Mouse (Mus musculus) heart, embryonic 14.5 days (tissue): ENCODE data around the gene Pitpnb. TPM values are rescaled to one million over a fixed set of nuclear protein-coding genes. Genes with fewer than 3 reads are reported as not detected.

Experiments used
- ATAC-seq: fragments of 200-750 bp; cut with Nextera tagmentation; 2 replicates; pipeline ENCODE4 v1.8.0; 2017; ENCODE audit warnings: low read depth, moderate TSS enrichment; ENCODE audit not compliant: insufficient number of reproducible peaks, insufficient read depth, low FRiP score
- H3K27ac ChIP-seq, 2 experiments: fragments of 200-500 bp in 1 of 2; fragments of 300-500 bp in 1 of 2; sonication (generic) in 1 of 2; replicated peaks in 1 of 2; 2 replicates each; pipeline ENCODE4 v1.5.1; 2012 to 2014; ENCODE audit warnings: low read depth in 2 of 2, low read length in 2 of 2, control low read depth in 1 of 2, mild to moderate bottlenecking in 1 of 2, mixed read lengths in 1 of 2; ENCODE audit not compliant: control insufficient read depth in 1 of 2, insufficient read depth in 1 of 2
- H3K27me3 ChIP-seq: fragments of 300-500 bp; sonication (generic); 2 replicates; pipeline ENCODE4 v1.6.1; 2014; ENCODE audit warnings: mild to moderate bottlenecking, low read length, control low read depth; ENCODE audit not compliant: control insufficient read depth, insufficient read depth
- H3K36me3 ChIP-seq: fragments of 300-500 bp; sonication (generic); 2 replicates; pipeline ENCODE4 v1.6.1; 2014; ENCODE audit warnings: mild to moderate bottlenecking, control low read depth, low read length, mixed read lengths; ENCODE audit not compliant: control insufficient read depth, insufficient read depth
- H3K4me1 ChIP-seq, 2 experiments: fragments of 200-500 bp in 1 of 2; fragments of 300-500 bp in 1 of 2; sonication (generic) in 1 of 2; 2 replicates each; pipeline ENCODE4 v1.6.1; 2012 to 2014; ENCODE audit warnings: low read length in 2 of 2, control low read depth in 1 of 2, mixed read lengths in 1 of 2; ENCODE audit not compliant: control insufficient read depth in 2 of 2, insufficient read depth in 2 of 2
- H3K4me2 ChIP-seq: fragments of 300-500 bp; sonication (generic); 2 replicates; pipeline ENCODE4 v1.6.1; 2014; ENCODE audit warnings: mild to moderate bottlenecking, low read length
- H3K4me3 ChIP-seq, 2 experiments: fragments of 200-500 bp in 1 of 2; fragments of 300-500 bp in 1 of 2; sonication (generic) in 1 of 2; 2 replicates each; pipeline ENCODE4 v1.5.1; 2012 to 2014; ENCODE audit warnings: low read length in 2 of 2, mild to moderate bottlenecking in 2 of 2, control low read depth in 1 of 2, low read depth in 1 of 2, moderate library complexity in 1 of 2; ENCODE audit not compliant: control insufficient read depth in 1 of 2, insufficient read depth in 1 of 2
- H3K9ac ChIP-seq: fragments of 300-500 bp; sonication (generic); 2 replicates; pipeline ENCODE4 v1.6.1; 2014; ENCODE audit warnings: mild to moderate bottlenecking, low read length
- H3K9me3 ChIP-seq: fragments of 300-500 bp; sonication (generic); 2 replicates; pipeline ENCODE4 v1.6.1; 2016; ENCODE audit warnings: low read length, control low read depth; ENCODE audit not compliant: control insufficient read depth
- WGBS: fragments of 180-500 bp; shearing (Covaris S2); extraction: QIAGEN DNeasy Blood & Tissue Kit; methylation state at CpG from one replicate; pipeline ENCODE4 v1.1.7; 2014; 5-methylcytosine and 5-hydroxymethylcytosine counted together
- polyA plus RNA-seq: library from polyadenylated mRNA; unstranded; fragments of >200 nt; fragmentation: Nextera tagmentation; extraction: Ambion mirVana; gene quantifications from 2 replicates; pipeline ENCODE4 v1.2.1, GENCODE M21; 2014

Pitpnb gene
- polyA plus RNA-seq, 1 experiment from 2014 or later = 79.2 TPM

DNA sequence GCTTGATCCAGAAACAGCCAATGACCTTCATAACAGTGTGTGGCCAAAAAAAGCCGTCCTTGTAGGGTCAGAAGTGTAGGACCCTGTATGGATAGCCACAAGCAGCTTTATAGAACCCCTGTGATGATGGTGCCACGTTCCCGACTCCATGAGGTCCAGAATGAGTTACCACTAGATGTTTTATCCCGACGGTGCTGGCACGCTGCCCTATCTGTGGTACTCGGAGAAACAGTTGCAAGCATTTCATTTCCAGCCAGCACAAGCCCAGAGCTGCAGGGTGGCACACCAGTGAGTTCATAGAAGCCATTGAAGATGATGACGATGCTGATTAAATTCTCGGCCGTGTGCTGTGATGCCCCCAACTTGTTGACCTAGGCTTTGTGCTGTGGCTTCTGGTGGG, 60.3 kb downstream of the Pitpnb start:
- Histone ChIP-seq H3K36me3 (peaks cover 35% of the 10 kb centered on the region), H3K4me1 (peaks cover 28 to 35% of the 10 kb centered on the region in 2 experiments), H3K4me3 (no peak overlapping the region), H3K27me3 (no peaks in the 10 kb centered on the region), H3K9me3 (no peaks in the 10 kb centered on the region), H3K9ac (no peak overlapping the region), H3K27ac (no peak overlapping the region), H3K4me2 (no peak overlapping the region)
- ATAC-seq = no peak
- WGBS = 52% methylated on average over 10 of the region's 10 CpGs

GRCm38 (mm10) chr5:111391485-111391884, 60.9 kb downstream of the Pitpnb start:
- peaks cover 31 to 40% of the 10 kb centered on the region in 2 experiments for H3K4me1 ChIP-seq
- H3K36me3 ChIP-seq = peaks cover 31% of the 10 kb centered on the region
- no peak overlapping the region for H3K27ac ChIP-seq
- no peak overlapping the region for H3K4me2 ChIP-seq
- H3K9ac ChIP-seq = no peak overlapping the region
- no peak overlapping the region for H3K4me3 ChIP-seq
- H3K9me3 ChIP-seq = no peaks in the 10 kb centered on the region
- ATAC-seq = no peak
- H3K27me3 ChIP-seq = no peaks in the 10 kb centered on the region; the same call in 1 of the 2 replicates
- 88% methylated on average over 6 of the region's 6 CpGs for WGBS

DNA sequence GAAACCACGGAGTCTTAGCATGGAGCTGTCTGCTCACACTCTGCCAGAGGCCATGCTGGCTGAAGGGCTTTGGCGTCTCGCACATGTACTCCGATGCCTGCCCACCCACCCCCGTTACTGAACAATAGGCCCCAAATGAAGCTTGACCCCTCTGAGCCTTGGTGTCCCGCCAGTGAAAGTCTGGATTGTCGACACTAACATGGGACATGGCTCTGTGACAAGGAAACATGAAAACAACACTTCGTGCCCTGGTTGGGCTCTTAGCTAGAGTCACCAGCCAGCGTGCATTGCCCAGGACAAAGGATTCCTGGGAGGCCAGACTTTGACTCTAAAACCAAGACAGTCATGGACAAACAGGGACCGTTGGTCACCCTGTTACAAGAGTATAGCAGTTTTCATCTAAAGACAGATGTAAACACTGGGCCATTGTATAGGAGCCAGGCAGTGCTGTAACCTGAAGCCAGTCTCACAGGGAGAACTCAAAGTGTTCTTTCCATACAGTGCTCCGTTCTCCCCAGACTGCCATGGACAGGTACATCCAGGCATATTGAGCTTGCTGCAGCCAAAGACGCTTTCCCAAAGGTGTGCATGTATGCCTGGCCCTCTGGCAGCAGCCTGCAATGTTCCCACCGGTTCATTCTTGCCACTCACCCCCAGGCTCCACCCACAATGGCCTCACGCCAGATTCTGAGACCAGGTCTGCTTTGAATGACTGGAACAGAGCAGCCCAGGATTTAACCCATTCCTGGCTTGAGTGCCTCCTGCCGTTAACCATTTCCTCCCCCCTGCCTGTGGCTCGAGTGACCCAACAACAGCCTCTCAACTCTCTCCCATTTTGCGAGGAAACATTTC, 63.0 kb downstream of the Pitpnb start:
- peak overlapping the region; percentile 60 for H3K4me2 ChIP-seq
- ATAC-seq = peak; percentile 58
- peak overlapping the region in 1 of 2 experiments; percentile 29; a peak in 1 of 4 replicates for H3K27ac ChIP-seq
- H3K4me3 ChIP-seq = peak overlapping the region in 1 of 2 experiments; percentile 16; a peak in 2 of 4 replicates
- H3K36me3 ChIP-seq = peaks cover 12% of the 10 kb centered on the region; the same call in 1 of the 2 replicates
- 16% methylated on average over 17 of the region's 17 CpGs for WGBS
- peaks cover 5% of the 10 kb centered on the region for H3K27me3 ChIP-seq
- no peaks in the 10 kb centered on the region for H3K9me3 ChIP-seq
- no peak overlapping the region for H3K9ac ChIP-seq
- peaks cover 33 to 40% of the 10 kb centered on the region in 2 experiments for H3K4me1 ChIP-seq

DNA sequence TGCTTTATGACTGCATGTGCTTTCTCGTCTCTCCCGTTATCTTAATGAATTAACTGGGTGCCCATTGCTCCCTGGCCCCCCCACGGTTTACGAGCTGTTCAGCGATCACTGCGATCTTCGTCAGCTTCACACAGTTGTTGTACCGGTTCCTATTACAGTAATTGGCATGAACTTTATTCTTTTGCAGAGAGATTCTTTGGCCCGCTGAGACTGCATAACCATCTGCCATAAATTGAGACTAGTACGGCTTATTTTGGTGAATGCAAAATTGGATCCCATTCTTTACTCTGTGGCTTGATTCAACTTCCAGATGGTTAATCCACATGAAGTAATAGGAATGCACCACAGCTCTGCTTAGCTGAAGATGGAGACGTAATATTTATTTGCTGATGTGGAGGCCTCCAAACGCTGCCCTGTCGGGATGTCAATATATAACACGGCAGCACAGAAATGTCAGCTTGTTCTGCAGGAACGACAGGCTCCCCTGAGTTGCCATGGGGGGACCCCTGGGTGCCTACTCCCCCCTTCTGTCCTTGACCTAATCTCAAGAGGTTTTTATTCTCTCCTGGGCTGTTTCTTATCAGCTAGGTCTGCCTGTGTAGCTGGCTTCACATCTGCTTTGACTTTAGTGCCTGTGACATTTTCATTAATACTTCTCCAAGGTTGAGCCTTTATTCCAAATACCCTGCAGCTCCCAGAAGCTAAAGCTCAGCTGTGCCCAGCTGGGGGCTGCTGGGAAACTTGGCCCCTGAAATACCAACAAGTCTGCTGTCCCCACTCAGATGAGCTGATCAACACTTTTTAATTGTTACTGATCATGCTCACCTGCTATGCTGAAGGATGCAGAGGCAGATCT, 63.9 kb downstream of the Pitpnb start:
- H3K4me2 ChIP-seq = peak overlapping the region; percentile 60
- H3K27me3 ChIP-seq = peaks cover 11% of the 10 kb centered on the region
- 31% methylated on average over 15 of the region's 15 CpGs for WGBS
- H3K36me3 ChIP-seq = peaks cover 3% of the 10 kb centered on the region; the same call in 1 of the 2 replicates
- H3K4me3 ChIP-seq = peak overlapping the region in 1 of 2 experiments; percentile 16; a peak in 2 of 4 replicates
- ATAC-seq = no peak
- H3K4me1 ChIP-seq = peaks cover 35 to 40% of the 10 kb centered on the region in 2 experiments
- H3K9ac ChIP-seq = no peak overlapping the region; the same call in 1 of the 2 replicates
- no peaks in the 10 kb centered on the region for H3K9me3 ChIP-seq
- no peak overlapping the region for H3K27ac ChIP-seq

GRCm38 (mm10) chr5:111395771-111396170, 65.2 kb downstream of the Pitpnb start:
- no peak for ATAC-seq
- Histone ChIP-seq H3K9ac (no peak overlapping the region), H3K9me3 (no peaks in the 10 kb centered on the region), H3K4me3 (no peak overlapping the region), H3K4me2 (no peak overlapping the region), H3K27me3 (peaks cover 13% of the 10 kb centered on the region), H3K36me3 (no peaks in the 10 kb centered on the region), H3K4me1 (peaks cover 33 to 36% of the 10 kb centered on the region in 2 experiments), H3K27ac (no peak overlapping the region)
- WGBS = 33% methylated on average over 10 of the region's 10 CpGs

- no peak overlapping the region for H3K9ac ChIP-seq
- no peak overlapping the region for H3K27ac ChIP-seq
- no peak for ATAC-seq
- no peak overlapping the region for H3K4me3 ChIP-seq
- H3K9me3 ChIP-seq = no peaks in the 10 kb centered on the region
- no peaks in the 10 kb centered on the region for H3K36me3 ChIP-seq
- no peak overlapping the region for H3K4me2 ChIP-seq
- 61% methylated on average over 4 of the region's 4 CpGs for WGBS
- H3K27me3 ChIP-seq = peaks cover 13% of the 10 kb centered on the region
- peaks cover 30 to 32% of the 10 kb centered on the region in 2 experiments for H3K4me1 ChIP-seq
These were observed 65.6 kb downstream of the Pitpnb start for GRCm38 (mm10) chr5:111396199-111396598.

DNA sequence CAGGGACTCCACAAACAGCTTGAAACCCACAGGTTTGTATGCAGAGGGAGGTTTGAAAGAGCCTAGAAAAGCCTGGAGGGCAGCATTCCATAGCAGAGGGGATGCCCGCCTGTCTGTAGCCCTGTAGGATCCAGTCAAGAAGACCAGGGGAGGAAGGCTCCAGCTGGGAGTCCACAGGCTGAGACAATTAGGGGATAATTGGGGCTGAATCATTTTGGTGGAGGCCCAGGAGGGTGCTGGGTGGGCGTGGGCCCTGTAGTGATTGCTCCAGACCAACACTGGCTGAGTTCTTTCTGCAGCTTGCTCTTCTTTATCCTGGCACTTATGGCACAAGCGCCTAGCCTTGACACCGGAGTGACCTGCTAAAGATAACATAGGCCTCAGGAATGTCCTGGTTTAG, 67.9 kb downstream of the Pitpnb start:
- Histone ChIP-seq H3K27me3 (peaks cover 13% of the 10 kb centered on the region), H3K4me2 (no peak overlapping the region), H3K9me3 (no peaks in the 10 kb centered on the region), H3K4me1 (peaks cover 26 to 32% of the 10 kb centered on the region in 2 experiments), H3K4me3 (no peak overlapping the region), H3K36me3 (no peaks in the 10 kb centered on the region), H3K27ac (no peak overlapping the region), H3K9ac (no peak overlapping the region)
- ATAC-seq = no peak
- 25% methylated on average over 4 of the region's 4 CpGs for WGBS
